Mouse (Mus musculus): ENCODE results near the gene Tinagl1.

Gene Tinagl1

DNA sequence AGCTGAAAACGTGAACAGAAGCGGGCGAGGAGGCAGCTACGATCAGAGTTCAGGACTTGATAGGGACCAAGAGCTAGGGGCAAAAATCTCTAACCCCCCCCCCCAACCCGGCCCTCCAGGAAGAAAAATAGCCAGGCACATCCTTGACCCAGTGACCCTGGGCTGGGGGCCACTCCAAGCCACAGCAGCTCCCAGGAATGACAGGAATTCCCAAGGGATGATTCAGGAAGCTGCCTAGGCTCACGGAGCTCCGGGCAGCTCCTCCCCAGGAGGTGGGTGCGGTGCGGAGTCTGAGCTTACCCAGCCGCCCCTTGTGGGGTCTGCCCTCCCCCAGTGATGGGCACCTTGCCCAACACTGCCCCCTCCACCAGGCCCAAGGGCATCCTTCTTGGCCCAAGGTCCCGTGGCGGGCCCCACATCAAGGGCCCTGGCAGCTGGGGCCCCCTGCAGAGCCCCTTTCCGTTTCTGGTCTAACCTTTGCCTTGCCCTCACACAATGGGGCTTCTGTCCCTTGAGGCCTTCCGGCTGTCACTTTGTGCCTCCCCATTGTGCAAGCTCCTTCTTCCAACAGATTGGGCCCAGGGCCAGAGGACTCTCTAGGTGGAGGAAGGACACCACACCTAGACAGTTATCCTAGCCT lies at the start of gene Tinagl1:
Tinagl1 (minus strand) TSS at position 51 of the 640 bp plus-strand sequence.
- no peak for DNase-seq (ENCODE audit: low spot score)

DNA sequence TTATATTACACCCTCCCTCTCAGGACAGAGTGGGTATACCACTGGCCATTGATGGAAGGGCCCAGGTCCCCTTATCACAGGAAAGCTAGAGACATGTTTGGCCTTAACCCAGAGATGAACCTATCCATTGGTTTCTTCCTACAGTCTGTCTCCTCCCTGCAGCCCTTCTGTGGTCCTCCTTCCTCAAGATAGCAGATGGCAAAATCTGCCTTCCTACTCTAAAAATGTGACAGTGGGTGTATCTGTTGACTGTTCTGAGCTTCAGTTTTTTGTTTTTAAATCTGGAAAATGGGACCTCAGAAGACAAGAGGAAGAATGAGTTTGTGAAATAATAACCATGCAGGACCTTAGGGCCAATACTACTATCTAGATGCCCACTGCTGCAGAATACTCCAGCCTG lies 49.1 kb upstream of the Tinagl1 start:
- no peak for DNase-seq (ENCODE audit: low spot score)

DNA sequence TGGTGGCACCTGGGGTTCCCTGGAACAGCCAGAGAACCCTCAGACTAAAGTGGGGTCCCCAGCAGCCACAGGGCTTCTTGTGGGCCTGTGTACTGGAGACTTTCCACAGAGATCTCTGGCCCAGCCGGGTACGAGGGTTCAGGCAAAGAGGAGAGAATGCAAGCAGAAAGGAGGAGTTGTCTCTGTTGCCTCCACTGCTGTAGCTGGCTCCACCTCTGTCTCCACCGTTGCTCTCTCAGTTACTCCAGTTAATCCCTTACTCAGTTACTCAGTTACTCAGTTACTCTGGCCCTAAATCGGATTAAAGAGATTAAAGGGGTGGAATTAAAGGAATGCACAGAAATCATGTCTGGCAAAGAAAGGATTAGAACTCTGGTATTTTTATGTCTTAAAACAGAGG lies 47.3 kb upstream of the Tinagl1 start, which contains the start of gene Gm853:
Gm853 (minus strand) TSS at position 223 of the 400 bp plus-strand sequence.
- no peak for DNase-seq (ENCODE audit: low spot score)

DNA sequence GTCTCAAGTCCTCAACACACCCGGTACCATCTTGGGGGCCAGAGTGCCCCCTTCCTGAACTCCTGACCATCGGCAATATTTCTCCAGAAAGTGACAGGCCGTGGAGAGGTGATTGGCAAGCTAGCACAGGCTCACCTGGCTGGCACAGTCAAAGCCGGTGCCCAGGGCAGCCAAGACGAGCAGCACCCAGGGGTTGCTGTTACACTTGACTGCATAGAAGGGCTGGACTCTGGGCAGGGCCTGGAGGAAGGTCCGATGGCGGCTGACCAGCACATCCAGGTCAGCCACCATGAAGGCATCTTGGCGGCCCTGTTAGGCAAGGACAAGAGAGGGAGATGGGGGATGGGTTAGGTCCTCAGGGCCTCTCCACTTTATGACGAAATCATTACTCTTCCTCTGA lies 45.3 kb upstream of the Tinagl1 start:
- DNase-seq (ENCODE audit: low spot score), result no peak

DNA sequence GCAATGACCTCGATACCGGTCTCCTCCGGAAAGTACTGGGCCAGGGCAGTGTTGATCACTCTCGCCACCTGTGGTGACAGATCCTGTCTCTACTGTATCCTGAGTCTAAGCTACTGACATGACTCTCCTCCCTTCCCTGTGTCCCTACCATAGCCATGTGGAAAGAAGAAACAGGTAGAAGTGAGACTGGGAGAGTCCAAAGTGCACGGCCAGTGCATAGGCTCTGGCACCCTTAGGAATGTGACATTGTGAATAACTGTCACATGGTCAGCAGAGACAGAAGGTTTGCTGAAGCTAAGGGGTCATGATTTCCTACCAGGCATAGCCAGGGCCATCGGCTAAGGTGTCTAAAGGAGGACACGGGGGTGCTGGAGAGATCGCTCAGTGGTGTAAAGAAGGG lies 40.5 kb upstream of the Tinagl1 start:
- DNase-seq (ENCODE audit: low spot score), result no peak

DNA sequence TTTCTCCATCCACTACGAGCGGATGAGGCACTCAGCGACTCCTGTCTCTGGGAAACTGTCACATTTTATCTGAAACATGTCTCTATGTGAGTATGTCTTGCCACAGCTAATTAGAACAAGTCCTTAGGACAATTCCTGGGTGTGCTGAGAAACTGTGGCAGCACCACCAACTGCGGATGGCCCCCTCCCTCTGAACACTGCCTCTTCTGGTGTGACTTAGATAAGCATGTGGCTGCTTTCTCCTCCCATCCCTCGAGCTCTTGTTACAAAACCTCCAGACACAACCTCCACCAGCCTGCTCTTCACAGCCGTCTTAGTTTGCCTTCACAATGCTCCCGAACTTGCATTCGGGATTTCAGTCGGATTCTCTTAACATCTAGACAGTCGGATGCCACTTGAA lies 38.9 kb upstream of the Tinagl1 start:
- no peak for DNase-seq (ENCODE audit: low spot score)

DNA sequence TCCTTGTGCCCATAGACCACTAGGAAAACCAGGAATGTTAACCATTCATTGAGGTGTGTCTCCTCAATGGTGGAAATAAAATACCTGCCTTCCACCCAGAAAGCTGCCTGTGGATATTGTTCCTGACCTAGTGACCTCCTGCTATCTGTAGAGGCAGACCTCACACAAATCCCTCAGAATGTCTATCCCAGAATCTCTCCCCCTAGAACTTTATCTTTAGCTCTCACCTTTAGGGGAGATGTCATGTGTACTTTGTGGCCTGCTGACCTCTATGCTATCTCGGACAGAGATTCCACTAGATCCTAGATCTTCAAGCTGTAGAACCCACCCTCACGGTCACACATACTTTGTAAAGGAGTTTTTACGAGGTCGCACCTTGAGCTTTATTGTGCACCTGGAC lies 38.3 kb upstream of the Tinagl1 start:
- DNase-seq (ENCODE audit: low spot score), result no peak

DNA sequence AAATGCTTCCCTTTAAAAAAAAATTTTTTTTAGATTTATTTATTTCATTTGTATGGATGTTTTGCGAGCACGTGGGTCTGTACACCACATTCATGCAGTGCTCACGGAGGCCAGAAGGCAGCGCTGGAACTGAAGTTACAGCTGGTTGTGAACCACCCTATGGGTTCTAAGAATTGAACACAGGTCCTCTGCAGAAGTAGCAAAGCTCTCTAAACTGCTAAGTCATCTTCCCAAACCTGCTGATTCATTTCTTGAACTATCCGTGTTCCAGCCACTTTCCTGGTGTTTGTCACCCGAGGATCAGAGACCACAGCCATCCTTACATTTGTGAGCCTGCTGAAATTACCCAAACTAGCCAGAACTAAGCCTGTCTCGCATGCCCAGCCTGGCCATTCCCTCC lies 37.5 kb upstream of the Tinagl1 start:
- no peak for DNase-seq (ENCODE audit: low spot score)

DNA sequence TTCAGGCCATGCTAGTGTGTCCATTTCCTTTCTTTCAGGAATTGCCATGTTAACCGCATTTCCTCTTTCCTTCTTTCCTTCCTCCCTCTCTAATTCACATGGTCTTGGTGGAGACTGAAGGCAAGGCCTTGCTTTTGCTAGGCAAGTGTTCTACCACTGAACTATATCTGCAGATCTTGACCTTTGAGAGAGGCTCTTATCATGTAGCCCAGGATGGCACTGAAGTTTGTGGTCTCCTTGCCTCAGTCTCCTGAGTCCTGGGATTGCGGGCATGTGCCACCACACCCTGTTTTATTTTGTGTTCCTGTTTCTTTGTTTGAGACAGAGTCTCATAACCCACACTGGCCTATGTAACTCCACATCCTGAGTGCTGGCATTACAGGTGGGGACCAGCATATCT lies 36.9 kb upstream of the Tinagl1 start:
- no peak for DNase-seq (ENCODE audit: low spot score)

DNA sequence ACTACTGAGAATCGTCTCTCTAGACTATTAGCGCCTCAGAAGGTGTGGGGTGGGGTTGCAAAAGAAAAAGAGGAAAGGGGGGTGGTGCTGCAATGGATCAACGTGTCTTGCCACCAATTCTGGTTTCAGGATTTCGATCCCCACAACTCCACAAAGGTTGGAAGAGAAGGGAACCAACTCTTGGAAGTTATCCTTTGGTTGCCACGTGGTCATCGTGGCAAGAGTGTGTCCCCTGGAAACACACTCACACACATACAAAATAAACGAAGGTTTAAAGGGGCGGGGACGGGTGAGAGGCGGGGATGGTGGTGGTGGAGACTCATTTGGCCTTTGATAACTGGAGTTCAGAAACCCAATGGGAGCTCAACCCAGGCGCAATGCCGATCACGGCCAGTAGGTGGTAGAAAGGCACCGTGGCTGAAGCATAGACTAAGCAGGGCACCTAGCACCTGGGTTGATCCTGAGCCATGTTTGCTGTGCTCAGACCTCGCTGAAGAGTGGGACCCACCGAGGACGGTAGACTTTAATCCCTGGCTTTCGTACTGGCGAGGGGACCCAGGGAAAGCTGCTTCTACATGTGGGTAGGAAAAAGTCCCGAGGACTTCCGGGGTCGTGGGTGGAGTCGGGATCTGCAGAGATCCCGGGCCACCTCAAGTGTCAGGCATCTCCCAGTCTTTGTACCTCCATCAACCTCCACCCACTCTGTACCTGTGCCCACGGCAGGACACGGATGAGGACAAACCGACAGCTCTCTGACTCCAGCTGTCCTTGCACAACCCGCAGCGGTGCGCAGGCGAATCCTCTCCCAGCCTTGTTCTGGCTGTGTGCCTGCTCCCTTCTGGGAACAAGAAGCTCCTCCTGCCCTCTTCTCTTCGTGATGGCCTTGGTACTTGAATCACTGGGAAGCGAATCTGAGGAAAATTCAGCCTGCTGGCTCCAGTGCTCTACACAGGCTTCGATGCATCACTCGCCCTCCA lies 24.1 kb upstream of the Tinagl1 start:
- DNase-seq (ENCODE audit: low spot score), result peak; percentile 86

DNA sequence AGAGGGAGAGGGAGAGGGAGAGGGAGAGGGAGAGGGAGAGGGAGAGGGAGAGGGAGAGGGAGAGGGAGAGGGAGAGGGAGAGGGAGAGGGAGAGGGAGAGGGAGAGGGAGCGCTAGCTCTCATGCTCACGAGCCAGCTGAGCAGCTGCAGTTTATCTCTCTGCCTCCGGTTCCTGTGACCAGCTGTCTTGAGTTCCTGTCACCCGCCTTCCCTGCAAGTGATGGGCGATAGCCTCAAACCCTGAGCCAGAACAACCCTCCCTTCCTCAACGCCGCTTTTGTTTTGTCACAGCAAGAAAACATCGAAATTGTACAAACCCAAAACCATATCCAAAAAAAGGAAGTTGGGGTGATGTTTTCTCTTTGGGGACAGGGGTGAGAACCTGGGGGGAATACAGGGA lies 21.6 kb upstream of the Tinagl1 start:
- DNase-seq (ENCODE audit: low spot score), result no peak

DNA sequence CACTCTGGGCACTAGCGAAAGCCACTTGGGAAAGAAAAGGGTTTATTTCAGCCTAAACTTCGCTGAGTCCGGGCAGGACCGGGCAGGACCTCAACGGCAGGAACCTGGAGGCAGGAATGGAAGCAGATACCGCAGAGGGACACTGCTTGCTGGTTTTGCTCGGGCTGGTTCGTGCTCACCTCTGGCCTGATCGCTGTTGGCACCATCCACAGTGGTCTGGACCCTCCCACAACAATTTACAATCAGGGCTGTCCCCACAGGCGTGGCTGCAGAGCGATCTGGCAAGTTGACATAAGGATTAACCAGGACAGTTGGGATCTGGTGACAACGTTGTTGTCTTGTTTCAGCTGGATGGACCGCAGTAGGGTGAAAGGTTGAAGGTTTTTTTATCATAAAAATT lies 21.0 kb upstream of the Tinagl1 start:
- DNase-seq (ENCODE audit: low spot score), result no peak

DNA sequence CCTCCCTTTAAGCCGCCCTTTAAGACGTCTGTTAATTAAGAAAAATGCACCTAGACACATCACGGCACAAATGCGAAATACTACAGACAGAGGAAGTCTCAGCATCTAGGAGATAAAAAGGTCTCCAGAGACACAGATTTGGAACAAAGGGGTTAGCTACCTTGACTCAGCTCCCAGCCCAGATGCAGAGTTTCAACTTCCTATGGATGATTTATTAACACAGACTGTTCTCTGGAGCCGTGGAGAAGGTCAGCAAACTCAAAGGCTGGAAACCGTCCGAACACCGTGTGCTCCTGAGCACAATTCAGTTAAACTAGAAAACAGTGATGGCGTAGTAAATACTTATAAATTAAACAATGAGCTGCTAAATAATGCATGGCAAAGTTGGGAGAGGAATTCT lies 17.3 kb upstream of the Tinagl1 start:
- no peak for DNase-seq (ENCODE audit: low spot score)

DNA sequence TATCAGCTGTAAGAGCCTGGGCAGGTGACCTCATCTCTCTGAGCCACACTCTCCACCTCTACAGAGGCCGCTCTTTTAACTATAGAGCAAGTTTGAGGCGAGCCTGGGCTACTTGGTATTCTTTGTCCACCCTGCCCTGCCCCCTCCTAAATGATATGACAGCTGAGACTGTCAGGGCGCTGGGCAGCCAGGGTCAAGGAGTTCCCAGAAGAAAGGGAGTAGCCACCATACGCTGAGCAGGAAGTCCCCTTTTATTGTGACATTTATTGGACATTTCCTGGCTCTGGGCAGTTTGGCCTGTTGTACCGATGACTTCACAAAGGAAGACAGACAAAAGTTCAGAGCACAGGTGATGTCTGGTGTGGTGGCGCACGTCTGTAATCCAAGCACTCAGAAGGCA lies 14.7 kb upstream of the Tinagl1 start:
- no peak for DNase-seq (ENCODE audit: low spot score)

DNA sequence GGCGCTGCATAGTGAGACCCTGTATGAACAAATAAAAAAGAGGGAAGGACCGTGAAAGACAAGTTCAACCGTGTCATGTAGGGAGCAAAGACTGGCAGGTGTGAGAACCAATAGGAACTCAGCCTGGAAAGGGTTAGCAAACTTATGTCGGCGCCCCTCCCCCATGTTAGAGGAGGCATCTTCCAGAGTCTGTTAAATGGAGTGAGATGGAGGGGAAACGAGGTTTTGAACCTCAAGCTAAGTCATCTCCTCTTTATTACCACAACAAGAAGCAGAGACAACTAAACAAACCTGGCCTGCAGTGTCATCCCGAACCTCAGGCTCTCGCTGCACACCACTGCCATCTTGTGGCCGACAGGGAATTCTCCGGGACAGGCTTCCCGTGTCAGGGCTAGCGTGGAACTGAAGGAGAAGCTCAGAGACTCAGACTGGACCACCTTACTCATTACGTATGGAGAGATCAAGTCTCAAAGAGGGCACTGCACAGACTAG lies 13.9 kb upstream of the Tinagl1 start:
- DNase-seq (ENCODE audit: low spot score), result peak; percentile 57

DNA sequence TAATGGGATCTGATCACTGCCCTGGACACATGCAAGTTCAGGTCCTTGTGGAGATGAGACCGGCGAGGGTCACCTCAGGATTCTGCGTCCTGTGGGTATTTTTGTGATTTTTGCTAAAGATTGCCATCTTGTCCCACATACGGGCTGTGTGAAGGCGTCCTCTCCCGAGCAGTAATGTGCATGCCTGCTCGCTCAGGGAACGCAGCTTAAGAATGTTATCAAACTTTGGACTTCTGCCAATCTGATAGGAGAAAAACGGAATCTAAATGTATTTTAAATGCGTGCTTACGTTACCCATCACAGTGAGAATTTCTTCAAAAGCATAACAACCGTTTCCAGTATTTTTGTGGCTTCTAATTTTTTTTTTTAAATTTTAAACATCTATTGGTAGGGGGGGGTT lies 12.0 kb upstream of the Tinagl1 start:
- no peak for DNase-seq (ENCODE audit: low spot score)

DNA sequence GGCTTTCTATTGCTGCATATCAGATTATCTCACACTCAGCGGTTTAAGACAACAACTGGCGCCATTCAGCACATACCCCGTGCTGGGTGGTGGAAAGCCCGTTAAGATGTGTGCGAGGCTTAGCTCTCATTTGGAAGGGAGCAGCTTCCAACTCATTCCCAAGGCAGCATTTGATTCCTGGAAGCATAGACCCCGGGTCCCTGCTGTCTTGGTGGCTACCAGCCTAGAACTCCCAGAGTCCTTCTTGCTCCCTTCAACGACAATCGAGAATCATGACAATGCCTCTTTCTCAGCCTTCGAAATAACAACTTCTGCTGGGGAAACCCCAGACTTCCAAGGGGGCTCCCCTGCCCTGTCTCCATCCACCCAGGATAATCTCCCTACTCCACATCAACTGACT lies 11.5 kb upstream of the Tinagl1 start:
- DNase-seq (ENCODE audit: low spot score), result no peak

DNA sequence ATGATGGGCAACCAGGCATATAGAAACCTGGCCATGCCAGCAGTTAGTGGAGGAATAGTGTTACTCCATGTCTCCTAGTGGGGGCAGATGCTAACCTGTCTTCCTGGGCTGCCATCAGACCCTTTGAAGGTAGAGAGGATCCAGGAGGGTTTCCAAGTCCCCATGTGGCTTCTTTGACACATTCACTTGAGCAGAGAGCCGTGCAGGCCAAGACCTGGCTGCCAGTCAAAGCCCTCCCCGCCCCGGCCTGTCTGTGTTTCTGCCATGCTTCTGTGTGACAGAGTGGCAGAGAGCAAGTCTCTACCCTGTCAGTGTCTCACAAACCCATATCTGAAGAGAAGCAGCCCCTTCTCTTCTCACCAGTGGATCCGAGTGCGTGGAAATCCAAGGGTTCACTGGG lies 9.0 kb upstream of the Tinagl1 start:
- DNase-seq (ENCODE audit: low spot score), result no peak

DNA sequence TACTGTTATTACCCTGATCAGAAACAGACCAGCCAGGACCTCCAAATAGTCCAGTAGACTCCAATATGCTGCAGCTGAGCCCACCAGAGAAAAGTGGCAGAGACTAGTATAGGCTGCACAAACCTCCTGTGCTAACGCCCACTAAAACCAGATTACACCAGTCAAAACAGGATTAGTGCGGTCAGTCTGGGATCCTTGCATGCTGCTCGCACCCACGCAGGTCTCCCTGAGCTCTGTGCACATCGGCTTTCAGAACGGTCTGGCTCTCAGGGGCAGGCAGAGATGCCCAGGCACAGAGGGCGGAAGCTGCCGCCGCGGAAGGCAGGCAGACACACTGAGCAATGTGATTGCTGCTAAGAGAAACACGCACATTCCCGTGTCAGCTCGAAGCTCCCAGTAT lies 8.1 kb upstream of the Tinagl1 start:
- DNase-seq (ENCODE audit: low spot score), result no peak

DNA sequence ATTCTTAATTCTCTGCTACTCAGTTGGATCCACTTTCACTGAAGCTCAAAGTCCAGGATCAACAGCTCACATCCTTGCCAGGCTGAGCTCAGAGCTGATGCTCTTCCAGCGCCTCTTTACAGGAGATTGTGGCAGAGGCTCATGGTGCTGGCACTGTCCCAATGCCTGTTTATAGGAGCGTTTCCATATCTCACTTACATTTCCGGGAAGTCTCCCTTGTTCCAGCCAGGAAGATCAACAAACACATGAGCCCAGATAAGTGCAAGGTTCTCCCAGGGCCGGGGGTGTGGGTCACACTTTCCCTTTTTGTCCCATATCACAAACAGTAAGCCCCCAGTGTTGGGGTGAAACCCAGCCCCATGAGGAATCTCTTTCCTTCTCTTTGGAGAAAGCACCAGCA lies 7.0 kb upstream of the Tinagl1 start:
- no peak for DNase-seq (ENCODE audit: low spot score)

DNA sequence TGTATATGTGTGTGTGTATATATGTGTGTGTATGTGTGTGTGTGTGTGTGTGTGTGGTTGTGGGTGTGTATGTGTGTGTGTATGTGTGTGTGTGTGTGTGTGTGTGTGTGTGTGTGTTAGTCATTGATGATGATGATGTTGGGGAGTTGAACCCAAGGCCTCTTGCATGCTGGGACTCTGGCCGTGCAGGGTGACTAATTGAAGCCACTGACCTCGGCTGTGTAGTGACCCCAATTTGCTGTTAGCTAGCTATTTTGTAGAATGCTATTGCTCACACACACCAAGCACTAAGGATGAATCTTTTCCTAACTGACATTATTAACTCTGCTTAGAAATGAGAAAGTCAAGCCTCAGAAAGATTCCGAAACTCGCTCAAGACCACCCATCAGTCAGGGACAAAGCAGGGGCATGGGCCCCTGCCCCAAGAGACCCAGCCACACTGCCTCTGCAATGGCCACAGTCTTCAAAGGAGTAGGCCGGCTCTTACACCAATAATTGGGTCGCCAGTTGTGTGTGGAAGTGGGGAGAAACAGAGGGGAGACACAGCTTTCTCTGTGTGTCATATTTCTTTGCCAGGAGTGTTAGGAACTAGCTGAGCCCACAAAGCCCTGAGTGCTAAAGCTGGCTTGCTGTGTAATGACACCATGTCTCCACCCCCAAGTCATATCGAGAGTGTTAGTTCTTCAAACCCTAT lies 6.1 kb upstream of the Tinagl1 start:
- no peak for DNase-seq (ENCODE audit: low spot score)

DNA sequence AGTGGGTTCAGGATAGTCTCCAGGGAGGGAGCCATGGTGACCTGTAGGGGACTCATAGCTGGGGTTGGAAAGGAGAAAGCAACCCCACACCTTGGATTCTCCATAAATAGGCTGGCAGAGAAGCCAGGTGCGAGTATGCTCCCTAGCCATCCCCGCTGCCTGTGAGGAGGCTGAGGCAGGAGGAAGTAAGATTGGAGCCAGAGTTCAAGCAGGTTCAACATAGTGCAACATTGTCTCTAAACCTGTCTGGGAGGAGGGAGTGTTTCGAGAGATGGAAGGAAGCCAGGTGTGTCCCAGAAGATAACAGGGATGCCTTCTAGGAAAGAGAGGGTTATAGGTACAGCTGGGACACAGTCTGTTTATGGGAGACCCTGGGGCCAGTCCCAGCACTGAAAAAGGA lies 5.0 kb upstream of the Tinagl1 start:
- no peak for DNase-seq (ENCODE audit: low spot score)

DNA sequence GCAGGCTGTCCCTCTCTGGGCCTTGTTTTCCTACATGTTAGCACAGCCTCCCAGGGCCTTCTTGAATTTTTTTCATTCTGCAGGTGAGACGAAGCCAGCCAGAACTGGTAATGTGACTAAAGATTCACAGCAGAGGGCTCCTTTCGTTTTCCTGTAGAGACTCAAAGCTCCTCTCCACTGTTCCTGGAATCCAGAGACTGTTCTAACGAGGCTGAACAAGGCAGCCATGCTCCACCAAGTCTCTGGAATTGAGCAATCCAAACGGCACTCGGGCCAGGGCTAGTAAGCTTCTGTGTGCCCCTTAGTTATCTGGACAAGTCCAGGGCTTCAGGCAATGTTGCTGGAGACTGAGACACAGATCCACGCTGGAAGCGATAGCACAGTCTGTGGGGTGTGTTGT lies 2.6 kb upstream of the Tinagl1 start:
- no peak for DNase-seq (ENCODE audit: low spot score)
